Mouse (Mus musculus) stomach, embryonic 16.5 days (tissue): ENCODE results near the gene Dnajb4. TPM values are rescaled to one million over a fixed set of nuclear protein-coding genes. Genes with fewer than 3 reads are reported as not detected.
A peak's percentile ranks its signal among the peaks of the same experiment; 100 is the strongest.

Experiments used
- ATAC-seq: fragments of 200-750 bp; cut with Nextera tagmentation; 2 replicates; pipeline ENCODE4 v1.8.0; 2017; ENCODE audit warnings: moderate number of reproducible peaks, moderate TSS enrichment; ENCODE audit not compliant: insufficient read depth, low FRiP score
- H3K27ac ChIP-seq: fragments of 300-500 bp; sonication (generic); 2 replicates; pipeline ENCODE4 v1.5.1; 2014; ENCODE audit warnings: low read length
- H3K27me3 ChIP-seq: fragments of 300-500 bp; sonication (generic); 2 replicates; pipeline ENCODE4 v1.6.1; 2014; ENCODE audit warnings: low read length, control low read depth, mixed read lengths; ENCODE audit not compliant: control insufficient read depth, insufficient read depth
- H3K36me3 ChIP-seq: fragments of 300-500 bp; sonication (generic); 2 replicates; pipeline ENCODE4 v1.6.1; 2014; ENCODE audit warnings: low read length; ENCODE audit not compliant: control insufficient read depth, insufficient read depth
- H3K4me1 ChIP-seq: fragments of 300-500 bp; sonication (generic); 2 replicates; pipeline ENCODE4 v1.6.1; 2014; ENCODE audit warnings: low read length, control low read depth, mixed read lengths; ENCODE audit not compliant: control insufficient read depth, insufficient read depth
- H3K4me2 ChIP-seq: fragments of 300-500 bp; sonication (generic); 2 replicates; pipeline ENCODE4 v1.6.1; 2014; ENCODE audit warnings: low read depth, low read length, mixed read lengths
- H3K4me3 ChIP-seq: fragments of 300-500 bp; sonication (generic); replicated peaks from 2 replicates; pipeline ENCODE4 v1.5.1; 2014; ENCODE audit warnings: mild to moderate bottlenecking, low read length
- H3K9ac ChIP-seq: fragments of 300-500 bp; sonication (generic); 2 replicates; pipeline ENCODE4 v1.6.1; 2014; ENCODE audit warnings: low read length
- H3K9me3 ChIP-seq: fragments of 300-500 bp; sonication (generic); replicated peaks from 2 replicates; pipeline ENCODE4 v1.6.1; 2016; ENCODE audit warnings: low read length, control low read depth; ENCODE audit not compliant: control insufficient read depth
- WGBS: fragments of 180-500 bp; shearing (Covaris S2); extraction: QIAGEN DNeasy Blood & Tissue Kit; methylation state at CpG from one replicate; pipeline ENCODE4 v1.1.7; 2014; 5-methylcytosine and 5-hydroxymethylcytosine counted together
- polyA plus RNA-seq: library from polyadenylated mRNA; unstranded; fragments of >200 nt; fragmentation: Nextera tagmentation; extraction: Ambion mirVana; gene quantifications from 2 replicates; pipeline ENCODE4 v1.2.1, GENCODE M21; 2015

Gene Dnajb4
- polyA plus RNA-seq, 1 experiment from 2014 or later = 39.8 TPM

DNA sequence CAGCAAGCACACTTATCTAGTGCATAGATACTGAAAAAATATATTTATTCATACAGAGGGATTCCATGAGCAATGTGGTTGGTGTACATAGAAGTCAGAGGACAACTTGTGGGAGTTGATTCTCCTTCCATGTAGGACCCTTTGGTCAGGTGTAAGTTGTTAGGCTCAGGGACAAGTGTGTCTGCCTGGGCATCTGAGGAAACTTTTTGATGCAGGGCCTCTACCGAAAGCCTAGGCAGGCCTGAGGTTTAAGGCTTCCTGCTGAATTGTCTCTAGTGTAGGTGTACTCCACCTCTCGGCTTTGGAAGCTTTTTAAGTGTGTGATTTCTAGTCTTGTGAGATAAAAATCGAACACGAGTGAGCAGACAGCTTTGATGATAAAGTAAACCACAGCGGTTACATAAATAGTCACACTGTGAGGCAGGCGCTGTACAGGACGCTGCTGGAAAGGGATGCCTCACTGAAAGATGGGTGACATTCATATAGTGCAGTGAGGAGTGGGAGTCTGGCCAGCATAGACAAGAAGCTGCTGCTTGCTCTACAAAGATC is 1.7 kb upstream of the Dnajb4 start:
- Histone ChIP-seq H3K27me3 (no peaks in the 10 kb centered on the region), H3K4me2 (peak overlapping the region; percentile 91), H3K9ac (peak overlapping the region; percentile 97), H3K4me3 (peak overlapping the region; percentile 80), H3K9me3 (no peaks in the 10 kb centered on the region), H3K27ac (peak overlapping the region; percentile 92), H3K36me3 (no peaks in the 10 kb centered on the region), H3K4me1 (peaks cover 21% of the 10 kb centered on the region)
- whole genome bisulfite sequencing = 3% methylated on average over 7 of the region's 7 CpGs
- ATAC-seq = no peak

DNA sequence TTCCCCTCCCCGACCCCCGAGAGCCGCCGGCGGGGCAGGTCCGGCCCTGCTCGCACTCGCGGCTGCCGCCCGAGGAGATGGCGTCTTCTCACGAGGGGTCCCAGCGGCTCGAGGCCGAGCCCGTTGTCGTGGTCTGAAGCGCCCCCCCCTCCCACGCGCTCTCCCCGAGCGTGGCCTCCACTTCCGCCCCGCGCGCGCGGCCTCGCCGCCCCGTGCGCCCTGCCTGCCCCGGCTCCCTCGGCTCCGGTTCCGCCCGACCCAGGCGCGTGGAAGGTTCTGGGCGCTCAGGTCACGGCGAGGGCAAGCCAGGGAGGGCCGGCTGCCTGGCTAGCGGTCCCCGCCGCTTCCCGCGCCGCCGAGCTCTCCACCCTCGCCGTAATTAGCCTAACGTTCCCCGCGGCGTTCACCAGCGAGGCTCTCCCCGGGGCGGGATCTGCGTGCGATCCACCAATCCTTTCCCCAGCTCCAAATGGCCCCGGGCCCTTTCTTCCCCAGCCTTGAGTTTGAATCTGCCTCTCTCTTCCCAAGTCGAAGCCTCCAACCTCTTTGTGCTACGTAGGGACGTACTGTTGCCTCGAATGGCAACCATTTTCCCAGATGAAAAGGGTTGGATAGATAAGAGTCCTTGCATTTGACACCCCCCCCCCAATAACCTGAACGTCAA is 758 bp upstream of the Dnajb4 start:
- H3K9me3 ChIP-seq = no peaks in the 10 kb centered on the region
- H3K36me3 ChIP-seq = no peaks in the 10 kb centered on the region
- H3K27me3 ChIP-seq = no peaks in the 10 kb centered on the region
- under 1% methylated on average over 52 of the region's 68 CpGs for WGBS
- H3K4me3 ChIP-seq = peak overlapping the region; percentile 80
- H3K4me1 ChIP-seq = peaks cover 21% of the 10 kb centered on the region
- H3K4me2 ChIP-seq = peak overlapping the region; percentile 91
- peak overlapping the region; percentile 97 for H3K9ac ChIP-seq
- H3K27ac ChIP-seq = peak overlapping the region; percentile 92
- ATAC-seq = peak; percentile 70

DNA sequence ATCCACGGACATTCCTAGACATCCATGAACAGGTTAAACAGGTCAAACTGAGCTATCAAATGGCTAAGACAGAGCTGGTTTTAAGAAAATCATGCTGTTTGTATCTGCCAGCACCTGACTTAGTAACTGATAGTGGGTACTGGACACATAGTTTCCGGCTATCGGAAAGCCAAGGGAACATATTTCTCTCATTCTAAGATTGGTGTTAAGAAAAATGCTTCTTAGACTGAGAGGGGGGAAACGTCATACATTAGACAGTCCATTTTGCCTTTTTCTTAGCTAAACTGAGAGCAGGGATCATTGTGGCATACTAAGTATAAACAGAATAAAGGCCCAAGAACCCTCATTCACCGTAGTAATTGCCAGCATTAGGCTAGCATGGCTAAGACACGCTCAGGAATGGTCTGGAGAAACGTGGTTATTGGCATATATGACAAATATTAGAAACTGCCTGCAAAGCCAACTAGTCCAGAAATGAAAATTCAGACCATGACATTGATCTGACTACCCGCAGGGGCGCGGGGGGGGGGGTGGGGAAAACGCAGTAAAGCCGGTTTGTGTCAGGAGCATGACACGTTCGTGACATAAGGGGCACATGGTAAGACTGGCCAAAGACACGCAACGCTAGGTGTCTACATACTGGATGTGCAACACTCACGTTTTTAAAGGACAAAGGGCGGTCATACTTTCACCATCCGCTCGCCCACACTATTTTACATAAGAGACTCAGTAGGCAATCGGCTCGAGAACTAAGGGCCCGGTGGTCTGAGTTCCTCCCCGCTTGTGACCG is 730 bp downstream of the Dnajb4 start:
- H3K27me3 ChIP-seq = no peaks in the 10 kb centered on the region

DNA sequence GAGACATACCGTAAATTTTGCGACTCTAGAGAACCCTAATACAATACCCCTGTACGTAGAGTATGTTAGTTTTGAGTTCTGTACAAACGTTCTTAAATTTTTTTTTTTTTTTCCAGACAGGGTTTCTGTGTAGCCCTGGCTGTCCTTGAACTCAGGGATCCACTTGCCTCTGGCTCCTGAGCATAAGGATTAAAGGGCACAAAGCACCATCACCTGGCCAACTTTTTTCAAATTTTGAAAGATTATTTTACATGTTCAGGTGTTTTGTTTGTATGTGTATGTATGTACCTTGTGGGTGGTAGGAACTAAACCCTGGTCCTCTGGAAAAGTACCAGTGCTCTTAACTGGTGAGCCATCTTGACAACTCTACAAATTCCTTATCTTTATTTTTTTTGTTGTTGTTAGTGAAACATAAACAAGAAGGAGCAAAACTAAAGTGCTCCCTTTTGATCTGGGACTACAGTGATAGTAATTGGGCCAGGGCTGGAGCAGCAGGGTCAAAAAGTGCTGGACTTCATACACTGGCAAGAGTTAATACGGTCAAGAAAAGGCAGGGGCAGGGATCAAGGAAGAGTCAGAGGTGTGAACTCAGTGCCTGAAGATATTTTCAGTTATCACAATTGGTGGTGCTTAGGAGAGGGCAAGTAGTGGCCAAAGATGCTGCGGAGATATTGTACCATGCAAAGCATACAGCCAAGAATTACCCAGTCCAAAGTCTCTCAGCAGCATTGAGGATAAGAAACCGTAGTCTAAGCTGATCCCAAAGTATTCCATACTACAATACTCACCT is 1.8 kb downstream of the Dnajb4 start:
- Histone ChIP-seq H3K4me1 (peaks cover 19% of the 10 kb centered on the region), H3K9ac (peak overlapping the region; percentile 11; the same call in 1 of the 2 replicates), H3K27me3 (no peaks in the 10 kb centered on the region), H3K27ac (no peak overlapping the region), H3K4me3 (no peak overlapping the region), H3K4me2 (peak overlapping the region; percentile 86; the same call in 1 of the 2 replicates), H3K9me3 (no peaks in the 10 kb centered on the region), H3K36me3 (no peaks in the 10 kb centered on the region)
- 83% methylated on average over 7 of the region's 7 CpGs for WGBS
- ATAC-seq = no peak

More for the DNA sequence above, 730 bp downstream of the Dnajb4 start:
- peak overlapping the region; percentile 99 for H3K27ac ChIP-seq
- peak overlapping the region; percentile 80 for H3K4me3 ChIP-seq
- peak overlapping the region; percentile 97 for H3K9ac ChIP-seq
- H3K9me3 ChIP-seq = no peaks in the 10 kb centered on the region
- WGBS = 2% methylated on average over 25 of the region's 25 CpGs
- H3K36me3 ChIP-seq = no peaks in the 10 kb centered on the region
- H3K4me1 ChIP-seq = peaks cover 21% of the 10 kb centered on the region
- H3K4me2 ChIP-seq = peak overlapping the region; percentile 86
- ATAC-seq = 0 out of 2 replicates have a peak, but pooled peaks have one; percentile 2

DNA sequence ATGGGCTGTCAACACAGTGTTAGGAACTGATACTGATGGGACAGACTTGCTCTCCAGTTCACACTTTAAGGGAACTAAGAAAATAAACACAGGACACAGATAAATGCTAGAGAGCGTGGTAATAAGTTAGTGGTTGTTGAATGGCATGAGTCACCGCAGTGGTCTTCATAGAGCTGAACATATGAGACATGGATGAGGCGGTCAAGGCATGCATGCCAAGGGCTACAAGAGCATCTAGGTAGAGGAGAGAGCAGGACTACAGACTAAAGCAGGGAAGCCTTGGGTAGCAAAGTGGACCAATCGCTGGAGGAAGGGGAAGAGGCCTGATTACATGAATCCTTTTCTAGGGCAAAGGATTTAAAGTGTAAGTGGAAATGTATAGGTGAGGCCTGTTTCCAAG is 2.9 kb downstream of the Dnajb4 start:
- H3K27ac ChIP-seq = no peak overlapping the region
- no peak for ATAC-seq
- H3K9ac ChIP-seq = no peak overlapping the region
- H3K27me3 ChIP-seq = no peaks in the 10 kb centered on the region
- no peak overlapping the region for H3K4me2 ChIP-seq
- H3K4me1 ChIP-seq = peaks cover 9% of the 10 kb centered on the region
- WGBS = 92% methylated on average over 4 of the region's 4 CpGs
- no peaks in the 10 kb centered on the region for H3K36me3 ChIP-seq
- H3K4me3 ChIP-seq = no peak overlapping the region
- H3K9me3 ChIP-seq = no peaks in the 10 kb centered on the region

DNA sequence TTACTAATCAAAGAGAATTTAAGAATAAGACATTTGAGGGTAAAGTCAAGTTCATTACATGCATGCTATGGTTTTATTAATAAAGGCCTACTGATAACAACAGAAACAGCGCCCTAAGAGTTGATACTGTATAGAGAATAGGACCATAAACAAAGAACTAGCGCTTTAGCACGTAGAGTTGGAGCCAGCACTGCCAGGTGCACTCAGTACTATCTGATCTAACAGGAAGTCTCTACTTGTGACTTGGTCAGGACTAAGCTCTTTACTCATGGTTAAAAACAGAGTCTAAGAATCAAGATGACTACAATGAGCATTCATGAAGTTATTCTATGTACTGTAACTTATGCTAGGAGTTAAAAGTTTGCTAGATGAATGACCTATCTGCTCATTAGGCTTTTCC is 5.5 kb downstream of the Dnajb4 start:
- Histone ChIP-seq H3K9me3 (no peaks in the 10 kb centered on the region), H3K27ac (no peak overlapping the region), H3K4me3 (no peak overlapping the region), H3K9ac (no peak overlapping the region), H3K4me2 (no peak overlapping the region), H3K4me1 (peaks cover 8% of the 10 kb centered on the region; the same call in 1 of the 2 replicates), H3K36me3 (no peaks in the 10 kb centered on the region), H3K27me3 (no peaks in the 10 kb centered on the region)
- ATAC-seq = no peak
- 64% methylated on average over 3 of the region's 3 CpGs for WGBS

DNA sequence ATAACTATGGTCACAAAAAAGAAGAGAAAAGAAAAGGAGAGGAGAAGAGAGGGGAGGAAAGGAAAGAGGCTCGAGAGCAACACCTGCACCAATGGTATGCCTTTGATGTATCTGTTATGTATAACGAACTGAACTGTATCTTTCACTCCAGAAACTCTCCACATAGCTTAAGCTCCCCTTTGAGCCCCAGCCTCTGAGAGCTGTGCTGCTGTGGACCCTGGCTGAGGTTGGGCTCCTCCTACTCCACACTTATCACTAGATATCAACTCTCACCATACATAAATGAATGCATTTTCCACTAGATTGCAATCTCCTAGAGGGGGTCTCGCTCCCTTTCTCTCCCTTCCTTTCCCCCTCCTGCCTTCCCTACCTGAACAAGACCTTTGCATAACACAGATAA is 6.1 kb downstream of the Dnajb4 start:
- peaks cover 8% of the 10 kb centered on the region; the same call in 1 of the 2 replicates for H3K4me1 ChIP-seq
- no peak overlapping the region for H3K4me3 ChIP-seq
- no peaks in the 10 kb centered on the region for H3K9me3 ChIP-seq
- H3K36me3 ChIP-seq = no peaks in the 10 kb centered on the region
- H3K9ac ChIP-seq = no peak overlapping the region
- no peaks in the 10 kb centered on the region for H3K27me3 ChIP-seq
- ATAC-seq = no peak
- WGBS = 67% methylated on average over 3 of the region's 3 CpGs
- H3K4me2 ChIP-seq = no peak overlapping the region
- H3K27ac ChIP-seq = no peak overlapping the region

DNA sequence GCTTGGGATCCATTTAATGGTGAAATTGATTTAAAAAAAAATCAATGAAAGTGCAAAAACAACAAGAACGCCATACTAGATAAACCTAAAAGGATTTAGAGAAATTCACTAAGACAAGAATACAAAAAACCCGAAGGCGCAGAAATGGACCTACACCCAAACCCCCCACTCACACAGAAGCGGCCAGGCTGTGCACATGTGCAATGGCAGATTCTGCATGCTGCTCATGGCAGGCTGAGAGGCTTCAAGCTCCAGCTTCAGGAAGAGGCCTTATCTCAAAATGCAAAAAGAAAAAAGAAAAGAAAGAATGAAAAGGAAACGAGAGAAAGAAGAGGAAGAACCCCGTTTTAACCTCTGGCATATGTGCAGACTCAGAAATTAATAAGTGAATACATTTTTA is 6.7 kb downstream of the Dnajb4 start:
- no peak overlapping the region for H3K4me3 ChIP-seq
- H3K27ac ChIP-seq = no peak overlapping the region
- no peak overlapping the region for H3K4me2 ChIP-seq
- 80% methylated on average over 6 of the region's 6 CpGs for WGBS
- peaks cover 4% of the 10 kb centered on the region; the same call in 1 of the 2 replicates for H3K4me1 ChIP-seq
- no peaks in the 10 kb centered on the region for H3K9me3 ChIP-seq
- H3K9ac ChIP-seq = no peak overlapping the region
- no peaks in the 10 kb centered on the region for H3K27me3 ChIP-seq
- H3K36me3 ChIP-seq = no peaks in the 10 kb centered on the region
- ATAC-seq = no peak
